Mouse (Mus musculus) layer of hippocampus, postnatal 10 days (tissue): ENCODE data around the gene Elovl5. TPM values are rescaled to one million over a fixed set of nuclear protein-coding genes. Genes with fewer than 3 reads are reported as not detected.

Experiments used
- DNase-seq, 2 experiments: peaks; one replicate each; pipeline ENCODE4 v3.0.0; 2021; ENCODE audit warnings: low spot score in 2 of 2
- total RNA-seq, 2 experiments: library from RNA; stranded (reverse); gene quantifications; 2 replicates each; pipeline ENCODE4 v1.2.3; 2021

Gene Elovl5
- total RNA-seq, 2 experiments from 2014 or later: 85.5 to 89.5 TPM

DNA sequence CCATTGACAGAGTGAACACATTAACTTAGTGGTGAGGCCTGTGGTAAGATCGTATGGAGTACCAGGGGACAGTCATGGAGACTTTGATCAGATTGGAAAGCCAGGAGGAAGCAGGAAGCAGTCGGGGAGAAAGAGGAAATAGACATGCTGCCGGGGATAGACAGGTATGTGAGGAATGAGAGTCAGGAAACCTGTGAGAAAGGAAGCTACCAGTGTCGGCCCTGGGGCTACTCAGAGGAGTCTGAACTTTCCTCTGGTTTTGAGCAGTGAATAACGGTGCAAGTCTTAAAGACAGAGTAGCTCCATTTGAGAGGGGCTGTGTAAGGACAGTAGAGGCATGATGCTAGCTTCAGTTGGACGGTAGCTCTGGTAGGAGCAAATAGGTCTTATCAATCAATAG lies 10.3 kb downstream of the Elovl5 start:
- no peak for DNase-seq

DNA sequence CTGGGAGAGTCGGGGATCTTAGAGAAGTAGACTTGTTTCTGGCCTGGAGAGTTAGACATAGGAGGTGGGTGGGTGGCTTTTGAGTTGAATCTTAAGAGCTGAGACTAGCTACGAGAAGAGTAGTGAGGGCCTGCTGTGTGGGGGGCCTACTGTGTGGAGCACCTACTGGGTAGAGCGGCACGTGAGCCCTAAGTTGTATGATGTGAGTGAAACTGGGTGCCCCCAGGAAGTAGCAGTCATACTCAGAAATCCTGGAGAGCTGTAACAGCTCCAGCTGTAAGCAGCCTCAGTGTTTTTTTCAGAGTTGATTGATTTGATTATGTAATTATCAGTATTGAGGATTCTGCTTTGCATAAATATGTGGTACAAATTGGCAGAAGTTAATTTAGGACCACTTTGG lies 11.6 kb downstream of the Elovl5 start:
- no peak for DNase-seq

DNA sequence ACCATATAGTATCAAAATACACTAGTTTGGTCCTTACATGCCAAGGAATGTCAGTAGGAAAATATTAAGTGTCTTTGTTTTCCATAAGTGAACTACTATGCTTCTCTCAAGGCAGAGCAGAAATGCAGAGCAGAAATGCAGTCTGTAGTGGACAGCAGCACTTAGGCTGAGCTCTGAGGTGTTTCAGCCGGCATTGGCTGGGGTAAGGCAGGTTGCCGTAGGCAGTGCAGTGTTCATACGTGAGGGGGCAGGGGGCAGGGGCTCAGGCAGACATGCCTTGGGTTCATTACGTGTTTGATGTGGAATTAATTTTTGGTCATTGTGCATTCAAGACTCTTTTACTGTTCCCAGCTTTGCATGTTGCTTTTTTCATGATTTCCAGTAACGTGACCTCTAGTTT lies 12.1 kb downstream of the Elovl5 start:
- no peak for DNase-seq

DNA sequence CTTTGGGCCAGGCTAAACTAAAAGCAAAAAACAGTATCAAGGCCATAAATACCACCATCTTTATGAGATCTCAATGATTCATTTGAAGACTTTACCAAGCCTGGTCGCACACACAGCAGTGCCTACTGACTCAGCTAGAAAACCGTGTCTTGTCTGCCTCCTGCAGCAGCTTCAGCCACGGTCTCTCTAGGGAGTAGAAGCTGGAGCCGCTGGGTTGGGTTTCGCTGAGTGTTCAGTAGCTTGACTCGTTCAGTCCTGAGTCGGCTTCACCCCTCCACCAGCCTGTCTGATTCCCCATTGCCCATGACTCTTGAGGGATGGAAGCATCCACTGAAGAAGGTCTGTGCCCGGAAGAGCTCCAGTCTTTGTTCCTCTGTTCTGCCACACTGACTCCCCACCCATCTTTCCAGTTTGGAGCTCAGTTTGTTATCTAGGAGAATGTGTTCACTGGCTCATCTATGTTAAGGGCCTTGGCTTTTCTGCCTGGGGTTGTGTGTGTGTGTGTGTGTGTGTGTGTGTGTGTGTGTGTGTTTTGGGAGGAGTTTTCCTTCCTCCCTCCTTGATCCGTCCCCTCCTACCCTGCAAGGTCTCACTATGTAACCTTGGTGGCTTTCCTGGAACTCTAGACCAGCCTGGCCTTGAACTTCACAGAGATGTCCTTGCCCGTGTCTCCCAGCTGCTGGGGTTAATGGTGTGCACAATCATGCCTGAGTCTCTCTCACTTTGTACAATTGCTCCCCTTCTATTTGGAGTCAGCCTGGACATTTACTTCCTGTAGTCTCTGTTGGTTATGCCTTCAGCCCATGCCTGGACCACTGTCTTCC lies 13.1 kb downstream of the Elovl5 start:
- DNase-seq: no peak

DNA sequence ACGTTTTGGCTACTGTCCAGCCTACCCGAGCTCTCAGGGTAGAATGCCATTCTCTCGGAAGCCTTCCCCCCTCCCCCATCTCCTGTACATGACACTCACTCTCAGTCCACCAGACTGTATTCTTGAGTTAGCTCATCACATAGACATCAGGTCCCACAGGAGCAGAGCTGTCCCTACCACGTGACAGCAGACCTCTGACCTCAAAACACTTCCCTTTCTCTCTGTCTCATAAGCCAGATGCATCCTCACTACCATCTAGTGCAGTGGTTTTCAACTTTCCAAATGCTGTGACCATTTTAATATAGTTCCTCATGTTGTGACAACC lies 13.7 kb downstream of the Elovl5 start:
- DNase-seq: no peak

DNA sequence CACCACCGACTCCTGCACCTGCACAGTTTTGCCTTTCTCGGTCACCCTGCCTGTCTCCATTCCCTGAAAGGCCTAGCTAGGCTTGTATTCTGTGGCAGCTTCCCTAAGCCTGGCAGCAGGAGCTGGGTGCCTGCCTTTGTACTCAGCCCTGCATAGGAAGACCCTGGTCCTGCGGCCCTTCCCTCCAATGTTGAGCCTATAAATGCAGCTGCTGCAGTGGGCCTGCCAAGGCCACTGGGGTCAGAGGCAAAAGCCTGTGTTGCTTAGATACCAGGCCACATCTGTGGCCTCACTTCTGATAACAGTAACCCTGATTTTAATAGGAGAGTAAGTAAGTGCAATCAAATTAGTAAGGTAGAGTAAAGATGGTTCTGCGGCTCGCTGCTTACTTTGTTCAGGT lies 14.6 kb downstream of the Elovl5 start:
- DNase-seq: no peak

DNA sequence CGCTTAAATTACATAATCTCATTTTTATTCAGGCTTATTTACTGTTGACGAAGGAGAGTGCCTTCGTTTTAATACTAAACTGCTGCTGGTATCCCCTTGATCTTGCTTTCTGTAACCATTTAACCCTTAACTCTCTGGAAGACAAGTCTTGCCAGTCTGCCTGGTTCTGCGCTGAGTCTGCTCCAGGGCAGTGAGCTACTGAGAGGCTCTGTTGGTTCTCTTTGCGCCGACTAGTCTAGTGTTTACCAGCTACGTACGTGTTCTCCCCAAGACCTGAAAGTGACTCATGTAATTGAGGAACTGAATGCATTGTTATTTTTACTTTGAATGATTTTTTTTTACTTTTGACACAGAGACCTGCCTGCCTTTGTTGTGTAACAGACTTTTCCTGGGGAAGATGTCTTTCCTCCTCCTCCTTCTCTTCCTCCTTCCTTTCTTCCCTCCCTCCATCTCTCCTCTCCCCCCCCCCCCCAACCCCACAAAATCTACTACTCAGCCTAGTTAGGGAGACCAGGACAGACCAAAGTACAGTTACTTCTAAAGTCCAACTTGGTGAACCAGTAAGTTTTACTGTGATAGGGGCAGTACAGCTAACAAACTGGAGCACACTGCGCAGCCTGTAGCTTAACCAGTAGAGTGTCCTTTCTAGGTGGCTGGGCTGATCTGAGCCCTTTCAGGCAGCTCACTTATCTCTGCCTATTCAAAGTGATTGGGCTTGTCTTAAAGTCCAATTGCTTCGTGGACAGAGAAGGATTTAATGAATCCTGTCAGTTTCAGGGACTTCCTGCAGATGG lies 18.9 kb downstream of the Elovl5 start:
- no peak for DNase-seq

DNA sequence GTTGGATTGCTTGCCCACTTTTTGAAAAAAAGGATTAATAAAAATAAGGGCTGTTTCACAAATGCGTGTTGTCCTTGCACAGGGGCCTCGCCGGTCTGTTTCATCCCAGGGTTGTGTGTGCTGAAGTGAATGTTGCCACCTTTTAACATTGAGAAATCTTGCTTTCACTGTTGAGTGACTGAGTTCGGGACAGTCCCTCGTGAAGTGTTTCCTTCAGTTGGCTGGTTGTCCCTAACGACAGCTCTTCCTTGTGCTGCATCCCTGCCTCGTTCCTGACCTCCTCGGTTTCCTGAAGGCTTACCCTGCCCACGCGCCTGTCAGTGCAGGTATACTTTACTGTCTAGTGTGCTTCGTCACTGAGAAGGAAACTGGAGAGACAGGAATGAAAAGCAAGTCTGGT lies 20.7 kb downstream of the Elovl5 start:
- DNase-seq: no peak

DNA sequence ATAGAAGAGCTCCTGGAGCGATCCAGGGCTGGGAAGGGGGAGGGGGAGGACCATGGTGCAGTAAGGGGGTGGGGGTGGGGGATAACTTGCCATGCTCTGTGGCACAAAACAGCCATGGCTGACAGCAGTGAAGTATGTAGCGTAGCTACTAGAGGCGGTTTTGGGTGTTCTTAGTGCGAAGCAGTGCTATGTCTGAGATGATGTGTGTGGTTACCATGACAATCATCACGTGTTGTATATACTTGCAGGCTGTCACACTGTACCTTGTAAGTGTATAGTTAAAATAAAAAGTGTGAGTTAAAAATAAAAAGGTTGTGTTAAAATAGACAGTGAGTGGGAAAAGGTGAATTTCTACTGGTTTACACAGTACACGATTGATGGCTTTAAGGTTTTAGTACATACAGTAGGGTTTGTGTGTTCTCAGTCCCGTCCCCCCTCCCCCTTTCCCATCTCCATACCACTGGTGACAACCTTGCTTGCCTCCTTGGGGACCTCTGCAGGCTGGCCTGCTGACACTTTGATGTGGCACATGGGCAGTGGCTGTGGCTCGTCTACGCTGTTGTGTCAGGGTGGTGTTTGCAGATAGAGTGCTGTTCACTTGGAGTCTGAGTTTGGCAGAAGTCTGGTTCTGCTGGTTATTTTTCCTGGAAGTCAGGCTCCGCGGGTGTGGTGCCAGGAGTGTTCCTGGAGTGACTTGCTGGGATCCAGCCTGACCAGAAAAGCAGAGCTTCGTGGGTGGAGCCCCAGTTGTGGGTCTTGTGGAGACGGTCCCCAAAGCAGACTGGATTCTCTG lies 21.8 kb downstream of the Elovl5 start:
- peak; percentile 33 to 51 for DNase-seq

DNA sequence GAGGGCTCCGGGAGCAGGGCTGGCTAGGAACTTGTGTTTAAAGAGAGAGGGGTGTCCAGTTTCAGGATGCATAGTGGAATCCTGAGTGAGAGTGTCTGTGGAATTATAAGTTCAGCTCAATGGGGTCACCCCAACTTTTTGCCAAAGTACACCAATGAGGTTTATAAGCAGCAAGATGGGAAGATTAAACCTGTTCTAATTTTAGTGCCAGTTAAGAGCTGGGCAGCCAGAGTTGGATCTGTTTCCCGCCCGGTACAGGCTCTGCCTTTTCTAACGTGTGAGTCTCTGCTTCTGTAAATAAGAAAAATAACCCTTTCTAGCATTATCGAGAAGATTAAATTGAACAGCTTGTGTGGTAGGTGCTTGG lies 22.4 kb downstream of the Elovl5 start:
- DNase-seq: no peak

DNA sequence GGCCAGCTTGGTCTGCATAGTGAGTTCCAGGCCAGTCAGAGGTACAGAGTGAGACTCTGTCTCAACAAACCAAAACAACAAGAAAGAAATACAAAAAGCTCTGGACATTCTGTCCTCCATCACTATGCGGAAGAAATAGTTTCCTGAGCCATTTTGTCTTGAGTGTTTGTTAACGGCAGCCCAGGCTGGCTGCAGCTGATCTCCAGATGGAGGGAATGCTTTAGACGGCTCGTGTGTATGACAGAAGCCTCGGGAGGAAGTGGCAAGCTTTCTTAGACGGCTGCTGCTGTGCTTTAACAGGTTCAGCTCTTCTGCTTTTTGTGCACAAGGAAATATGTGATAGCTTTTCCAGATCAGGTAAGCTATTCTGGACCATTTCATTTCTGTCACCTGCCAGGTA lies 23.9 kb downstream of the Elovl5 start:
- no peak for DNase-seq

DNA sequence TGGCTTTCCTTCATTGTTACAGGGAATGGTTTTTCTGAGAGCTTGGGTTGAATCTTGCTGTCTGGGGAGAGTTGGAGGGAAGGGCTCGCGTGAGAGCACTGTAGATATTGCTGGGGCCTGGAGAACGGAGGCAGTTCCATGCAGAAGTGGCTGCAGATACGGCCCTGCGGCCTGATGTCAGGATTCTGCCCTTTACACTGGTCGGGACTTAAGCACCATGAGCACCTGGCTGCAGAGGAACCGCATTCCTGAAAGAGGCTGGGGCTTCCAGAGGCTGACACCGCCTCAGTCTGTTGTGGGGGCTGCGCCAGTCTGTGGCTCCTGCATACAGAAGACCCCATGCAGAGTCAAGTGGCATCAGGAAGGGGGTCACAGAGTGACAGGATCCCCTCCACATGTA lies 24.7 kb downstream of the Elovl5 start:
- DNase-seq: no peak

DNA sequence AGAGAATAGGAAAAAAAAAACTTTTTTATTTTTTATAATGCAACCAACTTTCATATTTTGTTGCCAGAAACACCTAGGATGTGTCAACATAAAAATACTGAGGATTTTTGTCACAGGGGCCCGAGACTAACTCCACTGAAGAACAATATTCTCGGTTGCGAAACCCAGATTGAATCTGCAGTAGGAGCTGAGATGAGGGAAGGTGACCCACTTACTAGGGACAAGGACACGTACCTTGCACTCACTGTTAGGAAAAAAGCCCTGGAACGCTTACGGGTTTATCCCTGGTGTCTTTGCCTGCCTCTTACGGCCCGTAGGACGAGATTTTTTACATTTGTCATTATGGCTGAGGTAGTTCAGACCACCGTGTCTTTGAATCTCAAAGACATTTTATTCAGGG lies 25.2 kb downstream of the Elovl5 start:
- DNase-seq: no peak

DNA sequence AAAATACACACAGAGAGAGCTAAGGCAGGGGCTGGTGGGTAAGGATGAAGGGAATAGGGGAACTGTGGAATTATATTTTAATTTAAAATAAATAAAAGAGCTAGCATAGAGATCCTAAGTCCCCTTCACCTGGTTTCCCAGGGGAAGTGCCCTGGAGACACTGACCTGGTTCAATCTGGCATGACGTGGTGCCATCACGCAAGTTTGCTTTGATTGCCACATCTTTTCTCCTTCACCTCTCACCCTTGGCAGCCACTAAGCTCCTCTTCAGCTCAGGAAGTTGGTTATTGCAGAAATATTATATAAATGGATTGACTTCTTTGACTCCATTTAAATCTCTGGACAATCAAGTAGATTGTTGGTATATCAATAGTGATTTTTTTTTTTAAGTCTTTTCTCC lies 26.2 kb downstream of the Elovl5 start:
- DNase-seq: no peak

DNA sequence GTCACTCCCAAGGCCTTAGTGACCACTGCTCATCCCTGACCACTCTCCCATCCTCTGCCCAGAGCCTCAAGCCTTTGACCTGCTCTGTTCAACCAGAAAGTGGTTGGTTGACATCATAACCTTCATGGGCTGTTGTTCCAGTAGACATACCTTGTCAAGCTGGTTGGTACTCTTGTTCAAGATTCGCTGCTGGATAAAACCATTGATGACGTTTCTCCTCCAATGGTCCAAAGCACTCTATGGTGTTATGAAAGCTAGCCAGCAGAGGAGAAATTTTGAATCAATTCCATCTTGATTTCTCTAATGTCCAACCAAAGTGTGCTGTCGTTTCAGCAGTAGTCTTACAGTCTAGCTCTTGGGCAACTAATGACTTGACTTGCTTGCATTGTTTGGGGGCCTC lies 27.0 kb downstream of the Elovl5 start:
- DNase-seq: no peak

DNA sequence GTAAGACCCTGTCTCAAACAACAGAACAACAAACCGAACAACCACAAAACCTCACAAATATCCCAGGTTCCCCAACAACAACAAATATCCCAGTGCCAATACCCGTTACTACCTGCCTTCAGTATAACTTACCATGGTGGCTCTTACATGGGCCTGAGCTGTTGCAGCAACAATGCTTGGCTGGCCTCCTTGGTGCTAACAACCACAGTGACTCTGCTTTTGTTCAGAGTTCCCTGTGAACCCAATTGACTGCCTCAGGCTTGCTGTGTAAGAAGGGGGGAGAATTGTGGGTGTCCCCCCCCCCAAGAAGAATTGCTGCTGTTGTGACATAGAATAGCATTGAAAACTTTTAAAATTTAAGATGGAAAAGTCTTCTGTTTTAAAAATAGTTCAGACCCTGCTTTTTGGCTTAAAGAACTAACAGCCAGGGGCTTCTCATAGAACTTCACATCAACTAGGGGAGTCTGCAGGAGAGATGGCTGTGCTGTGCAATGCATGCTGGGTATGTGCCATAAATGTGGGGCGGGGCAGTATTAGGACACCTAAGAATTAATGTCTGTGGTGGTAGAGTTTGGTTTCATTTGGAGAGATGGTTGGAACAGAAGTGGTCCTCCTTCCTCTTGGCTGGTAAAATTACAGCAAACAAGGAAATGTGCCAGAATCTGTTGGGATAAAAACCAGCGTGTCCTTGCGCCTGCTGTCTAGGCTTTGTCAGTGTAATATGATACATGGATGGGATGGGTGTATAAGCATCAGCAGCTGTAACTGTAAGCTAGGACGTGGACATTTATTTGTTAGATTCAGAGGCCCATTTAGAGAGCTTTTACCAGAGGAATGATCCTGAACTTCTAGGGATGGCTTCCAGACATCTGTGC lies 28.9 kb downstream of the Elovl5 start:
- no peak for DNase-seq

DNA sequence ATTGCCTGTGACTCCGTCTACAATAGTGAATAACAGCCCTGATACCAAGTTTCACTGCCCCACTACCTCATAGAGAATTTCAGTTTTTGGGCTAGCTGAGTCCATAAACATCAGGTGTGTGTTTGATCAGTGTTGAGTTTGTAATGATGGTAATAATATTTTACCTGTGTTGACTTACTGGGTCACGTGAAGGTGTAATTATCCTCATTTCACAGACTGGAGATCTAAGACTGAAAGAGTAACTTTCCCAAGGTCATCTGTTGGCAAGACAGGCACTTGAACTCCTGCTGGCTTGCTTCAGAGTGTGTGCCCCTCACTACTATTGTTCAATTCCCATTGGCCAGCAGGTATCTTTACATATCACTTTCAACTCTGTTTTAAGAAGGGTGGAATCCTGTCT lies 31.1 kb downstream of the Elovl5 start:
- DNase-seq: no peak

DNA sequence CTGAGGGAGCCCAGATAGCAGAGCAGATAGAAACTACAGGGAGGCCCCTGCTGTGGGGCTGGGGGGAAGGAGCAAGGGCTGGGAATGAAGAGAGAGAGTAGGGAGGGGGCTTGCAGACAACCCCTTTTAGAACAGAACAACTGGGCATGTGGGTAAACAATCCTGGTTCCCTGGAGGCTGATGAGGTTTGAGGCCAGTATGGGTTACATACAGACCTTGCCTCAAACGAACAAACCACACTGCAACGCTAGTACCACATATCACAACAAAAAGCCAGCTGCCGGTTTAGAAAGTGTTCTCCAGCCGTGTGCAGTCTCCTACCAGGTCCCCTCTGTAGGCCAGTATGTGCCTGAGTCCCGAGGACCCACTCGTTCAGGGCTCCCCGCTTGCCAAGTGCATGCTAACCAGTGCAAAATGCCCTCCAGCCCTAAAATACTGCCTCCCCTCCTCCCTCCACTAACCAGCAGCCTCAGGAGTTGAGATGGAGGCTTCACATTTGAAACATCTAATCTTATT lies 32.6 kb downstream of the Elovl5 start:
- no peak for DNase-seq

DNA sequence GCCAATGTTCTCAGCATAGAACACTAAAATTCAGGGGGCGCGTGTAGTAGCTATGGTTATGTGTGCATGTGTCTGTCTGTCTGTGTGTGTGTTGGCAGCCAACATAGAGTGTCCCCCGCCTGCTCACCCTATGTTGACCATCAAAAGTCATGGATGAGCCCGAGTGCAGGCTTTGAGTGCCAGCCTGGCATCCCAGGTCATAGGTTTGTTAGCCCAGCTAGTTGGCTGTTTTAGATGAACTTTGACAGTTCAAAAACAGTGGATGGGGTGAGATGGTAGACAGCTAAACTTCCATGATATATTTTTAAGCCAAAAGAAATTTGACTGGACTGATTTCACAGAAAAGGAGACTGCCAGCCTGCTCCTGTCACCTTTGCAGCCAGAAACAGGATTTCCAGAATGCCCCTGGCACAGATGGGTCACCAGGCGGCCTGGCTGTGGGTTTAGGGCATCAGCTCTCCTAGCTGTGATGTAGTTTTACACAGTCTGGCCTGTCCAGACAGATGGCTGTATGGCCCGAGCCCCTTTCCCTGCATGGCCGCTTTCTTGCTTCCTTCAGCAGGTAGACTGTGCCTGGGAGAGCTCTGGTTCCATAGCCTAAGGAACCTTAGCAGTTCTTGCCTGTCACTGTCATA lies 33.8 kb downstream of the Elovl5 start:
- DNase-seq: no peak

DNA sequence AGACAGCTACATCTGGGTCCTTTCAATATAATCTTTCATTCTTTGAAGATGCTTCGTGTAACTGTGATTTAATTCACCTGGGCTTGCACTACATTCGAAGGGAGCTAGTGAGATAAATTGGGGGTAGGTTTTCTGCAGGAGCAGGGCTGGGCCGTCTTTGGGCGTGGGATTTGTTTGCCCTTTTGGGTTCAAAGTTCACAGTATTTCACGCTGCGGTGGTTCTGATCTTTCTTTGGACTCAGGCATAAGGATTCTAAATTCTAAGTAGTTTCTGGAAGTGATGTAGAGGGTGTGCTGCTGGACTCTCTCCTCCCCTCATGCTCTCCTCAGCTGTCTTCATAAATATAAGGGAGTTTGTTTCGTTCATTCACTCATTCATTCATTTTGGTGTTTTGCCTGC lies 34.8 kb downstream of the Elovl5 start:
- no peak for DNase-seq
